Mouse (Mus musculus): ENCODE data around the gene Npb. TPM values are rescaled to one million over a fixed set of nuclear protein-coding genes. Genes with fewer than 3 reads are reported as not detected.

Gene Npb
- polyA plus RNA-seq, 1 experiment = 0.32 TPM

- peaks cover 26% of the 10 kb centered on the region for H3K36me3 ChIP-seq (ENCODE audit: control insufficient read depth, insufficient read depth)
- H3K4me2 ChIP-seq (ENCODE audit: low read depth) = peak overlapping the region; percentile 82
- H3K4me3 ChIP-seq = peak overlapping the region; percentile 65
- H3K27me3 ChIP-seq (ENCODE audit: control insufficient read depth, insufficient read depth, insufficient read length) = no peaks in the 10 kb centered on the region
- peak overlapping the region; percentile 13 for H3ac ChIP-seq (ENCODE audit: control insufficient read depth, insufficient read length)
- no peak for TF ChIP-seq SRF (IDR thresholded peaks at IDR 0.05; ENCODE audit: control insufficient read depth, insufficient read length, low read depth)
- TF ChIP-seq CEBPB (IDR thresholded peaks at IDR 0.05; ENCODE audit: insufficient read depth, poor library complexity, severe bottlenecking) = no peak
- no peak for TF ChIP-seq E2F4 (IDR thresholded peaks at IDR 0.05; ENCODE audit: insufficient read depth)
- no peak for TF ChIP-seq POLR2A (IDR thresholded peaks at IDR 0.05; ENCODE audit: insufficient read length, low read depth)
- TF ChIP-seq POLR2AphosphoS2 (IDR thresholded peaks at IDR 0.05; ENCODE audit: insufficient read length, low read depth) = no peak
- no peak for TF ChIP-seq MYOD1 (IDR thresholded peaks at IDR 0.05; ENCODE audit: control insufficient read depth in 1 of 3, insufficient read length in 2 of 3, low read depth in 2 of 3)
- no peak for TF ChIP-seq REST (IDR thresholded peaks at IDR 0.05; ENCODE audit: insufficient read depth, insufficient read length)
- TF ChIP-seq MAX (IDR thresholded peaks at IDR 0.05; ENCODE audit: low read depth) = no peak
- H3K79me2 ChIP-seq (ENCODE audit: control insufficient read depth, insufficient read depth) = peaks cover 34% of the 10 kb centered on the region
Measured at GRCm38 (mm10) chr11:120616617-120617294, 8.5 kb downstream of the Npb start.

GRCm38 (mm10) chr11:120617519-120618112 is 9.3 kb downstream of the Npb start, which contains the start of gene Pcyt2:
TSS of gene Pcyt2 (minus strand) at chr11:120617936.
- Histone ChIP-seq H3ac (ENCODE audit: control insufficient read depth, insufficient read length) (peak within 1 kb of the TSS; percentile 13), H3K27me3 (ENCODE audit: control insufficient read depth, insufficient read depth, insufficient read length) (no peaks in the 10 kb centered on the region), H3K79me2 (ENCODE audit: control insufficient read depth, insufficient read depth) (peaks cover 34% of the 10 kb centered on the region), H3K4me3 (peak within 1 kb of the TSS; percentile 65), H3K36me3 (ENCODE audit: control insufficient read depth, insufficient read depth) (peaks cover 26% of the 10 kb centered on the region), H3K4me2 (ENCODE audit: low read depth) (peak within 1 kb of the TSS; percentile 82)
- no peak for TF ChIP-seq REST (IDR thresholded peaks at IDR 0.05; ENCODE audit: insufficient read depth, insufficient read length)
- TF ChIP-seq MAX (IDR thresholded peaks at IDR 0.05; ENCODE audit: low read depth) = no peak
- TF ChIP-seq POLR2AphosphoS2 (IDR thresholded peaks at IDR 0.05; ENCODE audit: insufficient read length, low read depth) = peak; percentile 99
- peak in 1 of 3 experiments; percentile 1 for TF ChIP-seq MYOD1 (IDR thresholded peaks at IDR 0.05; ENCODE audit: control insufficient read depth in 1 of 3, insufficient read length in 2 of 3, low read depth in 2 of 3)
- TF ChIP-seq CEBPB (IDR thresholded peaks at IDR 0.05; ENCODE audit: insufficient read depth, poor library complexity, severe bottlenecking) = no peak
- TF ChIP-seq TCF3 (IDR thresholded peaks at IDR 0.05; ENCODE audit: insufficient read length, low read depth) = no peak
- peak; percentile 26 for TF ChIP-seq E2F4 (IDR thresholded peaks at IDR 0.05; ENCODE audit: insufficient read depth)
- no peak for TF ChIP-seq TCF12 (IDR thresholded peaks at IDR 0.05; ENCODE audit: insufficient read depth, poor library complexity, severe bottlenecking)
- peak; percentile 94 for TF ChIP-seq POLR2A (IDR thresholded peaks at IDR 0.05; ENCODE audit: insufficient read length, low read depth)
- peak; percentile 35 for TF ChIP-seq SRF (IDR thresholded peaks at IDR 0.05; ENCODE audit: control insufficient read depth, insufficient read length, low read depth)
- peak in 1 of 3 experiments; percentile 20 for TF ChIP-seq MYOG (IDR thresholded peaks at IDR 0.05; ENCODE audit: control insufficient read depth in 1 of 3, insufficient read depth in 1 of 3, insufficient read length in 2 of 3, low read depth in 2 of 3)
- no peak for TF ChIP-seq USF1 (IDR thresholded peaks at IDR 0.05; ENCODE audit: low read depth)

GRCm38 (mm10) chr11:120618619-120619535 is 10.6 kb downstream of the Npb start:
- H3K79me2 ChIP-seq (ENCODE audit: control insufficient read depth, insufficient read depth) = peaks cover 34% of the 10 kb centered on the region
- H3ac ChIP-seq (ENCODE audit: control insufficient read depth, insufficient read length) = no peak overlapping the region
- no peak for TF ChIP-seq REST (IDR thresholded peaks at IDR 0.05; ENCODE audit: insufficient read depth, insufficient read length)
- TF ChIP-seq TCF3 (IDR thresholded peaks at IDR 0.05; ENCODE audit: insufficient read length, low read depth) = no peak
- TF ChIP-seq SRF (IDR thresholded peaks at IDR 0.05; ENCODE audit: control insufficient read depth, insufficient read length, low read depth) = no peak
- no peak for TF ChIP-seq CEBPB (IDR thresholded peaks at IDR 0.05; ENCODE audit: insufficient read depth, poor library complexity, severe bottlenecking)
- no peak for TF ChIP-seq POLR2A (IDR thresholded peaks at IDR 0.05; ENCODE audit: insufficient read length, low read depth)
- no peak for TF ChIP-seq MAX (IDR thresholded peaks at IDR 0.05; ENCODE audit: low read depth)
- no peak for TF ChIP-seq POLR2AphosphoS2 (IDR thresholded peaks at IDR 0.05; ENCODE audit: insufficient read length, low read depth)
- TF ChIP-seq MYOG (IDR thresholded peaks at IDR 0.05; ENCODE audit: control insufficient read depth in 1 of 3, insufficient read depth in 1 of 3, insufficient read length in 2 of 3, low read depth in 2 of 3) = no peak
- no peak for TF ChIP-seq MYOD1 (IDR thresholded peaks at IDR 0.05; ENCODE audit: control insufficient read depth in 1 of 3, insufficient read length in 2 of 3, low read depth in 2 of 3)
- TF ChIP-seq E2F4 (IDR thresholded peaks at IDR 0.05; ENCODE audit: insufficient read depth) = no peak
- TF ChIP-seq USF1 (IDR thresholded peaks at IDR 0.05; ENCODE audit: low read depth) = no peak
- no peak for TF ChIP-seq TCF12 (IDR thresholded peaks at IDR 0.05; ENCODE audit: insufficient read depth, poor library complexity, severe bottlenecking)
- no peaks in the 10 kb centered on the region for H3K27me3 ChIP-seq (ENCODE audit: control insufficient read depth, insufficient read depth, insufficient read length)
- H3K4me3 ChIP-seq = no peak overlapping the region
- peaks cover 22% of the 10 kb centered on the region for H3K36me3 ChIP-seq (ENCODE audit: control insufficient read depth, insufficient read depth)
- no peak overlapping the region for H3K4me2 ChIP-seq (ENCODE audit: low read depth)

- Histone ChIP-seq H3K79me2 (ENCODE audit: control insufficient read depth, insufficient read depth) (peaks cover 26% of the 10 kb centered on the region), H3K4me2 (ENCODE audit: low read depth) (no peak overlapping the region), H3K27me3 (ENCODE audit: control insufficient read depth, insufficient read depth, insufficient read length) (no peaks in the 10 kb centered on the region), H3K36me3 (ENCODE audit: control insufficient read depth, insufficient read depth) (peaks cover 19% of the 10 kb centered on the region), H3K4me3 (no peak overlapping the region), H3ac (ENCODE audit: control insufficient read depth, insufficient read length) (no peak overlapping the region)
- TF ChIP-seq TCF3 (IDR thresholded peaks at IDR 0.05; ENCODE audit: insufficient read length, low read depth) = no peak
- TF ChIP-seq SRF (IDR thresholded peaks at IDR 0.05; ENCODE audit: control insufficient read depth, insufficient read length, low read depth) = no peak
- no peak for TF ChIP-seq USF1 (IDR thresholded peaks at IDR 0.05; ENCODE audit: low read depth)
- no peak for TF ChIP-seq POLR2AphosphoS2 (IDR thresholded peaks at IDR 0.05; ENCODE audit: insufficient read length, low read depth)
- no peak for TF ChIP-seq MYOD1 (IDR thresholded peaks at IDR 0.05; ENCODE audit: control insufficient read depth in 1 of 3, insufficient read length in 2 of 3, low read depth in 2 of 3)
- TF ChIP-seq TCF12 (IDR thresholded peaks at IDR 0.05; ENCODE audit: insufficient read depth, poor library complexity, severe bottlenecking) = no peak
- no peak for TF ChIP-seq POLR2A (IDR thresholded peaks at IDR 0.05; ENCODE audit: insufficient read length, low read depth)
- TF ChIP-seq E2F4 (IDR thresholded peaks at IDR 0.05; ENCODE audit: insufficient read depth) = no peak
- TF ChIP-seq MAX (IDR thresholded peaks at IDR 0.05; ENCODE audit: low read depth) = no peak
- TF ChIP-seq CEBPB (IDR thresholded peaks at IDR 0.05; ENCODE audit: insufficient read depth, poor library complexity, severe bottlenecking) = no peak
Measured at GRCm38 (mm10) chr11:120620195-120620594, 11.9 kb downstream of the Npb start.
